Mouse (Mus musculus): ENCODE results near the gene Prkn. TPM values are rescaled to one million over a fixed set of nuclear protein-coding genes. Genes with fewer than 3 reads are reported as not detected.

Gene Prkn
- total RNA-seq, 2 experiments from 2014 or later = 1.3 TPM; not detected in 1

- no peak for ATAC-seq (replicated peaks; ENCODE audit: low FRiP score, poor library complexity, severe bottlenecking)
Observed at GRCm38 (mm10) chr17:10962151-10962550, 122.0 kb downstream of the Prkn start.

GRCm38 (mm10) chr17:10982136-10982535 lies 142.0 kb downstream of the Prkn start:
- no peak for ATAC-seq (replicated peaks; ENCODE audit: low FRiP score, poor library complexity, severe bottlenecking)

GRCm38 (mm10) chr17:10987040-10987439 lies 146.9 kb downstream of the Prkn start:
- no peak for ATAC-seq (replicated peaks; ENCODE audit: low FRiP score, poor library complexity, severe bottlenecking)

DNA sequence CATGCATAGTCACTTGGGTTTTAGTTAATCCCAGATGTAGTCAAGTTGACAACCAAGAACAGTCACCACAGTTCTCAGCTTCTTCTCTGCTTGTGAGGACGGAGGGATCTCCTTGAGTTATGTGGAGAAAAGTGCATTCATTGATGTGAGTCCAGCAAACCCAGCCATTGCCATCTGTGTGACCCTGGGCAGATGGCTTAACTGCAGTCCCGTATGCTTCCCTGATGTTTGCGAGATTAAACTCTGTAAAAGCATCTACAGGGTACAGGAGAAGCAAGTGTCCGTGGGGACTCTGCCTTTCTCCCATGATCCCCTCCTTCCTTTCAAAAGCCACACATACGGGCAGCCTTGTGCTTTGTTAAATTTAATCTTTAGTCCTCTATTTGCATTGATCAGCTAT lies 157.1 kb downstream of the Prkn start:
- no peak for ATAC-seq (replicated peaks; ENCODE audit: low FRiP score, poor library complexity, severe bottlenecking)

DNA sequence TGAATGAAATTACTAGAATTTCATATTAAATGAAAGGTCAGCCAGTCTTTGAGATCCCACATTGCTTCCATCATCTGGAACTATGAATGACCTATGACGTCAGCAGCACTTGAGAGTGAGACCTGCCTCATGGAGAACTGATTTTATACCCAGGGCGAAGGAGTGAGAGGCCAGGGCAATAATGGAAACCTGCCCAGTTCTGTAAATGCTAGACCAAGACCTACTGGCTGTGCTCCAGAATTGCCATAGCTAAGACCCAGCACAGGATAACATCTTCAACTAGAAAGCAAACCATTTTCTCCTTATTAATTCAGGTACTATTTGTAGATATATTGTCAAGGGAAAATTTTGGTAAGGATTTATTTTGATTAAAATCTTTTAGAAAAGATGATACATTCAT lies 183.2 kb downstream of the Prkn start:
- no peak for ATAC-seq (replicated peaks; ENCODE audit: low FRiP score, poor library complexity, severe bottlenecking)

- ATAC-seq (replicated peaks; ENCODE audit: low FRiP score, poor library complexity, severe bottlenecking) = no peak
Observed at GRCm38 (mm10) chr17:11029348-11029747, 189.2 kb downstream of the Prkn start.

DNA sequence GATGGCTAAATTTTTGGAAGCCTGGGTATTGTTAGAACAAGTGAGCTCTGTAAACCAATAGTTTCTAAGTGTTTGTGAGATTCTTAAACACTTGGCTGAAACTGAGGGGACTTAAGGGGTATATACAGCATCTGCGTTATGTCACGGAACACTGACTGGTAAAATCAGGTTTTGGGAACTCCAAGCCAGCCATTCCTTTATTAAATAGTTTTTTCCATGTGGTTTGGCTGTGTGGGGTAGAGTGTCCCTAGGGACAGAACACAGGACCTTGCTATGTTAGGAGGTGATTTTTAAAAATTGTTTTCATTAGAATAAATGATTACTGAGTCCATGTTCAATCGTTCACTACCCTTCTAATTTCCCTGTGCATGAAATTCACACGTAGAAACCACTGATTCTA lies 190.8 kb downstream of the Prkn start:
- ATAC-seq (replicated peaks; ENCODE audit: low FRiP score, poor library complexity, severe bottlenecking) = no peak

GRCm38 (mm10) chr17:11032366-11032765 lies 192.2 kb downstream of the Prkn start:
- ATAC-seq (replicated peaks; ENCODE audit: low FRiP score, poor library complexity, severe bottlenecking) = no peak

DNA sequence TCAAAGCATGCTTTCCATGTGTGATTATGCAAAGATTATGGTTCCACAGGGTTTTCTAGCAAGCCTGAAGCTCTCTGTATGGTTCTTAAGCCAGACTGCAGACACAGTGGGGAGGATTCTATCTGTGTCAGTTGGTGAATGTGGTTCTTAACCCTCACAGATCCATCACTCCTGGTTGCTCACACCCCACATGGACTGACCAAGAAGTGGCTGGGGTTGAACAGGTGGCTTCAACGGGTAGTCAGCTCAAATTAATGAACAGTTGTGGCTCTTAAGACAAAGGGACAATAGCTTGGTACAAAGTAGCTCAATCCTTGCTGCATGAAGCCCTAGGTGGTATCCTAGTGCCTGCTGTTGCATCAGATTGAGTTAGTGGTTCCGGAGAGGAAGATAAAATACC lies 193.4 kb downstream of the Prkn start:
- ATAC-seq (replicated peaks; ENCODE audit: low FRiP score, poor library complexity, severe bottlenecking) = no peak

GRCm38 (mm10) chr17:11038272-11038671 lies 198.1 kb downstream of the Prkn start:
- no peak for ATAC-seq (replicated peaks; ENCODE audit: low FRiP score, poor library complexity, severe bottlenecking)

GRCm38 (mm10) chr17:11058986-11059385 lies 218.8 kb downstream of the Prkn start:
- no peak for ATAC-seq (replicated peaks; ENCODE audit: low FRiP score, poor library complexity, severe bottlenecking)

- ATAC-seq (replicated peaks; ENCODE audit: low FRiP score, poor library complexity, severe bottlenecking) = no peak
Observed at GRCm38 (mm10) chr17:11067076-11067703, 227.0 kb downstream of the Prkn start.

GRCm38 (mm10) chr17:11067704-11068475 lies 227.7 kb downstream of the Prkn start:
- no peak for ATAC-seq (replicated peaks; ENCODE audit: low FRiP score, poor library complexity, severe bottlenecking)

GRCm38 (mm10) chr17:11070996-11071395 lies 230.8 kb downstream of the Prkn start:
- no peak for ATAC-seq (replicated peaks; ENCODE audit: low FRiP score, poor library complexity, severe bottlenecking)

DNA sequence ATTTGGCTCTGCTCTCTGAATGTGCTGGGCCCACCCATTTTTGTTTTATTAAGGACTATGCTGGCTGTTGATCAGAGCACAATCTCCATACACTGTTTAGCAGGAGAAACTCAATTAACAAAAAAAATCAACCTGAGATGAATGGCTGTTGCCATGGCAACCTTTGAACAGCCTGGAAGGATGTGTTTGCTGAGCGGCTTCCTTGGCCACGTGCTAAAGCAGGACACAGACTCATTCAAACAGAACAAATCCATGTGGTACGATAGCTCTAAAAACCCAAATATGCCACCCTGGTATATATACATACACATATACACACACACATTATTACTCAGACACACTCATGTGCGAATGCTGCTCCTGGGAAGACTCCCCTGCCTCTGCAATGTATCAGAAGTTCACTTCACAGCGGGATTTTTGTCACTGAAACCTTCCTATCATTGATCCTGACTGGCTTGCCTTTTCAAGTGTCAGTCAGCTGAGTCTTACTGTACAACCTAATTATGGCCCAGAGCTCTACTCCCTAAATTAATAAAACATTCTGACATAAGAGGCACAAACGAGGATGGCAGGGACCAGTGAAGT lies 236.2 kb downstream of the Prkn start:
- no peak for ATAC-seq (replicated peaks; ENCODE audit: low FRiP score, poor library complexity, severe bottlenecking)

DNA sequence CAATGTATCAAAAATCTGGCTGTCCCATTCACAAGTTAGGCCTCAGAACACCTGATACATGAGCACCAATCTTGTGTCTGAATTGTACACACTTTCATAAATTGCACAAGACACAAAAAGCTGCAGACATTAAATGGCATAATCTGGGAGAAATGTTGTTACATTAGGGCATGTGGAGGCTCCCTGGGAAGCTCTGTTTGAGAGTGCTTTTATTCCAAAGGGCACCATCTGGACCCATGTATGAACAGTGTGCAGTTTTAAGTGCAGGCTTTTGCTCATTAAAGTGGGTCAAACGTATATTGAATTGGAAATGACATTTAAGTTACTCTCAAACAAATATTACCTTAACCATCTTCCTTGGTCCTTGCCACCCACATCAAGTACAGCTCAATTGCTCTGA lies 246.3 kb downstream of the Prkn start:
- no peak for ATAC-seq (replicated peaks; ENCODE audit: low FRiP score, poor library complexity, severe bottlenecking)

DNA sequence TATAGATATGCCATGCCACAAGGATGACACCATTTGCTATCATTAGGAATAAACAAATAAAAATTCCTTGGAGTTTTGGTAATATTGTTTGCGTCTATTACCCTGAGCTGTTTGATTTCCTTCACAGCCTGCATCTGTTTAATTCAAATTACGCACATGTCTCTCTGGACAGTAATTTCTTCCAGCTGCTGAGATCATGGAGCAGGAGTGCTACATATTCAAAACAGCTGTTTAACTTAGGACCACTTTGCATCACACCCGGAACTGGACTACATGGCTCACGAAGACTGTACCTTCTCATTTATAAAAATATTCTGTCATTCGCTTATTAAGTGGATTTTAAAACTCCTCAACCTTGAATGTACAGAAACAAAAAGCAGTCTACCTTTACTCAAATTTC lies 246.9 kb downstream of the Prkn start:
- ATAC-seq (replicated peaks; ENCODE audit: low FRiP score, poor library complexity, severe bottlenecking) = no peak

GRCm38 (mm10) chr17:11087823-11088222 lies 247.6 kb downstream of the Prkn start:
- ATAC-seq (replicated peaks; ENCODE audit: low FRiP score, poor library complexity, severe bottlenecking) = no peak

DNA sequence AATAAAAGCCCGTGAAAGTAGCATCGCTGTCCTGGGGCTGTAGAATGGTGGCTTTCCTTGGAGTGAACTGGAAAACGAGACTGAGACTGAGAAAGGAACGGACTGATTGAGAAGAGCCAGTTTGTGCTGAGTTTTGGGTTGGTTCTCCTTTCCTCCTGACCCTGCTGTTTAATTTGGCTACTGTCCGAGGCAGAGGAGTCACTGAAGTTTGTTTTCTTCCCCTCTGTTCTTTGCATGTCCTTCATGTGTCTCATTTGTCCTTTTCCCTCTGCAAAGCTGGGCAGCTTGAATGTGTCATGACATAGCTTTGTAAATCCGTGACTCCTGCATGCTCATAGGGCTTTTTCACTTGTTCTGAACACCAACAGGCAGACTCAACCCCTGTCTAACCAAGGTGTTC lies 249.2 kb downstream of the Prkn start:
- ATAC-seq (replicated peaks; ENCODE audit: low FRiP score, poor library complexity, severe bottlenecking) = no peak

DNA sequence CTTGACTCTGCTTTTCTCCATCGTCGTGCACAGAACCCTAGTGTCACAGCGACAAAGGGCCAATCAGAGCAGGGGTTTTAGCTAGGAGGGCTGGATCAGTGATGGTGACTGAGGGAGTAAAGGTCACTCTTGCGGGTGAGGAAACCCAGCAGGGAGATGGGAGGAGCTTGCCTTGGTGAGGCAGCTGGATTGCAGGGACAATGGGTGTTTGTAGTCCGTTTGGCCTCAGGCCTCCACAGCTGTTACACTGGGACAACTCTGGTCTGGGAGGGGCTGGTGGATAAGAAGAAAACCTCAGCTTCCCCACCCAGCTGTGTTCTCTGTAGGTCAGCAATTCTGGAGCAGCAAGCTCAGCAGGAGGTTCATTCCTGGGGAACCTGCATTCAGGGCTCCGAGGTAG lies 252.7 kb downstream of the Prkn start:
- no peak for ATAC-seq (replicated peaks; ENCODE audit: low FRiP score, poor library complexity, severe bottlenecking)

DNA sequence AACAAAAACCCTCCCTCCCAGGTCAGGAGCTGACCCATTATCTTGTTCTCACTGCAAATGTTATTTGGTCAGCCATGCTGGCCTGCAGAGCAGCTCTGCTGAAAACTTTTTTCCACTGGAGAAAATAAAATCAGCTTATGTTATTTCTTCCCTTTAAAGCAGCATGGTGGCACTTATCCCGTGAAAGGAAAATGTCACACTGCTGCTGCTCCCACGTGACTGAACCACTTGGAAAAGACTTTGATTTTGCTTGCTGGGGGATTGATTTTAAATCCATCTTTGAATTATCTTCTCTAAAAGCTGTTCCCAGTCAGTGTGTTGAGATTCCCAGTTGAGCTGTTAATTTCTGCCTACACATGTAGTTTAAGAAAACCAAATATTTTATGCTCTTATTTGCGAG lies 253.1 kb downstream of the Prkn start:
- no peak for ATAC-seq (replicated peaks; ENCODE audit: low FRiP score, poor library complexity, severe bottlenecking)

Data from erythroid progenitor cell, adult 5-6 weeks (primary cell).